Mouse (Mus musculus): ENCODE measurements around the gene Olfr1173.

Olfr1173 gene

DNA sequence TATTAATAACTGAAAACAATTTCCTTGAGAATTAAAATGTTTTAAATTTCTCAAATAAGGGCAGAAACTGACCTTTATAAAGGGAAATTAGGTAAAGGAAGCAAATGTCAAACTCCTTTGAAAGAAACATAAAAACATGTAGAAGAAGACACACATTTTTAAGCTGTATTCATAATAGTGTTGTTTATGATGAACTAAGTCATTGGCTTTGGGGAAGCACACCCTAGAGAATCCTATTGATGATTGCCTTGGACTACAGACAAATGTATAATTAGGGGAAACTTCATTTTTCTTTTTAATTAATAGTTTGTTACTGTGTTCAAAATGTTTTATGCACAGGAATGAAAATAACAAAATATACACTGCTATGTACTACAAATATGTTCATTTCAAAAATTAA is at the start of gene Olfr1173:
Gene Olfr1173 (minus strand): TSS at position 101 of the 400 bp plus-strand sequence.
- no peak for DNase-seq

DNA sequence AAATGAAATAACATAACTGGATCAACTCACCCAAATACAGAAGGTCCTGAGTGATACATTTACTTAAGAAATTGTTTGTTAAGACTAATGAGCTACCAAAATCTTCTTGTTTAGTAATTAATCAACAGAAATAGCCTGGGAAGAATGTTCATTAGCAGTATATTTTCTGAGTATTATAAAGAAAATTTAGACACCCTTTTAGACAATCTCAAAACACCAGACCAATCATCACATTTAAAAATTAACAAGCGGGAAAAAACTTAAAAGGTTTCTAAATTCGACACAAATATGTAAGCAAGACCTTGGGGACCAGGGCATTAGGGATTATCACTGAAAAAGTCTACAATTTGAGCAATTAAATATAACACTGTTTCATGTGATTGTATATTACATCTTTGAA is 47.4 kb upstream of the Olfr1173 start, which contains the start of gene Olfr1175-ps:
Gene Olfr1175-ps (minus strand): TSS at position 101 of the 400 bp plus-strand sequence.
- DNase-seq = no peak

DNA sequence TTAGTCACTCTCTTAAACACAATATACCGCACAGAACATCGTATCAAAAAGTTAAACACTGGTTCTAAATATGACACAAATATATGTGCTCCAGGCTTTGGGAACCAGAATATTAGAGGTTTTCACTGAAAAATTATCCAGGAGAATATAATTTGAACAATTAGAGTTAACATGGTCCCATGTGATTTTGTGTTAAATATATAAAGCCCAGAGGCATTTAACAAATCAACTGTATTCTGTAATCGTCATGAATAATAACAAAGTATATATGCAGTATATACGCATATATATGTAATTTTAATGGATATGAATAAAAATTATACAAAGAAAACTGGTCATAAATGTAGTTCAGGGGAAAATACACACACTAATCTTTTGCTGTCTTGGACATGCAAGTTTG is 35.4 kb upstream of the Olfr1173 start, which contains the start of gene Olfr1174-ps:
Gene Olfr1174-ps (minus strand): TSS at position 101 of the 400 bp plus-strand sequence.
- DNase-seq = no peak

DNA sequence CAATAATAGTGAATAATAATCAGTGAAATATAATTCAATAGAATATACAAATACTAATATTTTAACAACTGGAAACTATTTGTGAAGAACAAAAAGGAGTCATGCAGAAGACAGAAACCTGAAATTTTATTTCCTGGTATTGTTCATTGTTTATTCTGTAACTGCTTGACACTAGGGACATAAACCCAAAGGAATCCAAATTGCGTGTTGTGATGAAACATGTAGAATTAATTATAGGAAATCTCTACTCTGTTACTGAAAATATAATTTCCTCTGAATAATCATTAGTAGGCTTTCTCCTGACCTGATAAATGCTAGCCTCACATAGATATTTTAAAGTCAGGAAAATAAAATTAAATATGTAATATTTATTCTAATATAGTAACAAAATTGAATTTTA is 51.4 kb downstream of the Olfr1173 start, which contains the start of gene Olfr1170:
Gene Olfr1170 (minus strand): TSS at position 101 of the 400 bp plus-strand sequence.
- DNase-seq = no peak

Measured in retina, postnatal 1 day (tissue).